Mouse (Mus musculus) adrenal gland, adult 2 months (tissue): ENCODE results near the gene Gm12845. TPM values are rescaled to one million over a fixed set of nuclear protein-coding genes. Genes with fewer than 3 reads are reported as not detected.

Source experiments
- polyA plus RNA-seq: library from polyadenylated mRNA; depleted of rRNA; stranded (reverse); fragments of >200 nt; gene quantifications from 2 replicates; pipeline ENCODE4 v1.2.3, GENCODE M21; 2012; rRNA removed
- total RNA-seq, 2 experiments: library from RNA; stranded (reverse); gene quantifications; 2 replicates each; pipeline ENCODE4 v1.2.3; 2021

The Gm12845 gene
- total and polyA plus RNA-seq, 3 experiments = not detected

Other genes starting within 250 kb of the Gm12845 start
- 10 to 100 TPM; 79.4 to 97.0 TPM for gene Rnf220, start 227.4 kb upstream of the Gm12845 start, total RNA-seq
- gene Rnf220, start 227.4 kb upstream of the Gm12845 start, polyA plus RNA-seq = 111 and 119 TPM in 2 replicates
- gene Eri3, start 174.0 kb upstream of the Gm12845 start, total RNA-seq = 10 to 100 TPM; 60.3 to 69.1 TPM
- gene Eri3, start 174.0 kb upstream of the Gm12845 start, polyA plus RNA-seq = 131 and 142 TPM in 2 replicates
- 10 to 100 TPM; 19.5 to 28.0 TPM for gene Dmap1, start 42.1 kb upstream of the Gm12845 start, total RNA-seq
- 15.4 and 19.4 TPM in 2 replicates for gene Dmap1, start 42.1 kb upstream of the Gm12845 start, polyA plus RNA-seq
- not detected for gene Klf17, start 41.2 kb downstream of the Gm12845 start, total RNA-seq
- not detected in 2 replicates for gene Klf17, start 41.2 kb downstream of the Gm12845 start, polyA plus RNA-seq
- 10 to 100 TPM in 1 of 2 experiments, 1 to 10 TPM in 1; 9.0 to 14.5 TPM for gene Slc6a9, start 110.1 kb downstream of the Gm12845 start, total RNA-seq
- gene Slc6a9, start 110.1 kb downstream of the Gm12845 start, polyA plus RNA-seq = 29.7 and 39.7 TPM in 2 replicates
- 1 to 10 TPM in 1 of 2 experiments, under 1 TPM in 1; 0.52 to 1.1 TPM for gene Ccdc24, start 148.1 kb downstream of the Gm12845 start, total RNA-seq
- 2.4 and 2.5 TPM in 2 replicates for gene Ccdc24, start 148.1 kb downstream of the Gm12845 start, polyA plus RNA-seq
- 10 to 100 TPM in 1 of 2 experiments, 1 to 10 TPM in 1; 8.7 to 12.1 TPM for gene B4galt2, start 159.1 kb downstream of the Gm12845 start, total RNA-seq
- gene B4galt2, start 159.1 kb downstream of the Gm12845 start, polyA plus RNA-seq = 63.8 and 65.8 TPM in 2 replicates
- gene Atp6v0b, start 162.9 kb downstream of the Gm12845 start, total RNA-seq = 100 to 1,000 TPM; 208 to 226 TPM
- 597 and 627 TPM in 2 replicates for gene Atp6v0b, start 162.9 kb downstream of the Gm12845 start, polyA plus RNA-seq
- gene Dph2, start 167.6 kb downstream of the Gm12845 start, total RNA-seq = 1 to 10 TPM; 9.5 to 9.7 TPM
- gene Dph2, start 167.6 kb downstream of the Gm12845 start, polyA plus RNA-seq = 16.5 and 18.9 TPM in 2 replicates
- 10 to 100 TPM; 35.8 to 46.3 TPM for gene Ipo13, start 190.6 kb downstream of the Gm12845 start, total RNA-seq
- gene Ipo13, start 190.6 kb downstream of the Gm12845 start, polyA plus RNA-seq = 49.3 and 67.1 TPM in 2 replicates
- under 1 TPM in 1 of 2 experiments, not detected in 1; 0.41 TPM for gene Artn, start 205.4 kb downstream of the Gm12845 start, total RNA-seq
- gene Artn, start 205.4 kb downstream of the Gm12845 start, polyA plus RNA-seq = 0.43 and 0.52 TPM in 2 replicates